Mouse (Mus musculus): ENCODE data around the gene Pm20d2.

Gene Pm20d2

GRCm38 (mm10) chr4:33189735-33190036 is at the start of gene Pm20d2:
Pm20d2 (minus strand) TSS chr4:33189737.
- no peak for DNase-seq

GRCm38 (mm10) chr4:33230881-33231280 is 41.3 kb upstream of the Pm20d2 start:
- DNase-seq = no peak

GRCm38 (mm10) chr4:33229639-33230038 is 40.1 kb upstream of the Pm20d2 start:
- no peak for DNase-seq

- no peak for DNase-seq
Observed at GRCm38 (mm10) chr4:33227164-33227563, 37.6 kb upstream of the Pm20d2 start.

- DNase-seq = no peak
Observed at GRCm38 (mm10) chr4:33224003-33224675, 34.6 kb upstream of the Pm20d2 start.

- no peak for DNase-seq
Observed at GRCm38 (mm10) chr4:33221847-33222246, 32.3 kb upstream of the Pm20d2 start.

GRCm38 (mm10) chr4:33208881-33209841 is 19.6 kb upstream of the Pm20d2 start, which contains the start of gene Srsf12:
Srsf12 (plus strand) TSS chr4:33208991.
- peak; percentile 77 to 83 for DNase-seq

GRCm38 (mm10) chr4:33207551-33207950 is 18.0 kb upstream of the Pm20d2 start:
- no peak for DNase-seq

GRCm38 (mm10) chr4:33204682-33205081 is 15.1 kb upstream of the Pm20d2 start:
- DNase-seq = peak; percentile 82 to 84

- DNase-seq = no peak
Observed at GRCm38 (mm10) chr4:33198117-33198516, 8.6 kb upstream of the Pm20d2 start.

- DNase-seq = peak; percentile 99
Observed at GRCm38 (mm10) chr4:33188781-33189734, 479 bp downstream of the Pm20d2 start.

- peak; percentile 60 to 67 for DNase-seq
Observed at GRCm38 (mm10) chr4:33188164-33188563, 1.4 kb downstream of the Pm20d2 start.

GRCm38 (mm10) chr4:33183477-33183876 is 6.1 kb downstream of the Pm20d2 start:
- no peak for DNase-seq

- DNase-seq = no peak
Observed at GRCm38 (mm10) chr4:33152087-33153038, 37.2 kb downstream of the Pm20d2 start.

- no peak for DNase-seq
Observed at GRCm38 (mm10) chr4:33149150-33149549, 40.4 kb downstream of the Pm20d2 start.

- DNase-seq = peak; percentile 37 to 70
Observed at GRCm38 (mm10) chr4:33147825-33148224, 41.7 kb downstream of the Pm20d2 start.

GRCm38 (mm10) chr4:33146679-33147291 is 42.8 kb downstream of the Pm20d2 start:
- DNase-seq = no peak

GRCm38 (mm10) chr4:33132221-33132620 is 57.3 kb downstream of the Pm20d2 start, which contains the start of gene Gabrr1:
Gabrr1 (plus strand) TSS chr4:33132521.
- no peak for DNase-seq

- peak; percentile 75 to 88 for DNase-seq
Observed at GRCm38 (mm10) chr4:33125409-33126084, 64.0 kb downstream of the Pm20d2 start.

GRCm38 (mm10) chr4:33124493-33124892 is 65.0 kb downstream of the Pm20d2 start:
- DNase-seq = peak; percentile 71 to 81
